Mouse (Mus musculus) kidney, postnatal 10 days (tissue): ENCODE results near the gene Gabarapl2.

Experiments used
- DNase-seq: peaks from one replicate; pipeline ENCODE4 v3.0.0; 2021; ENCODE audit warnings: mixed read lengths

The Gabarapl2 gene

DNA sequence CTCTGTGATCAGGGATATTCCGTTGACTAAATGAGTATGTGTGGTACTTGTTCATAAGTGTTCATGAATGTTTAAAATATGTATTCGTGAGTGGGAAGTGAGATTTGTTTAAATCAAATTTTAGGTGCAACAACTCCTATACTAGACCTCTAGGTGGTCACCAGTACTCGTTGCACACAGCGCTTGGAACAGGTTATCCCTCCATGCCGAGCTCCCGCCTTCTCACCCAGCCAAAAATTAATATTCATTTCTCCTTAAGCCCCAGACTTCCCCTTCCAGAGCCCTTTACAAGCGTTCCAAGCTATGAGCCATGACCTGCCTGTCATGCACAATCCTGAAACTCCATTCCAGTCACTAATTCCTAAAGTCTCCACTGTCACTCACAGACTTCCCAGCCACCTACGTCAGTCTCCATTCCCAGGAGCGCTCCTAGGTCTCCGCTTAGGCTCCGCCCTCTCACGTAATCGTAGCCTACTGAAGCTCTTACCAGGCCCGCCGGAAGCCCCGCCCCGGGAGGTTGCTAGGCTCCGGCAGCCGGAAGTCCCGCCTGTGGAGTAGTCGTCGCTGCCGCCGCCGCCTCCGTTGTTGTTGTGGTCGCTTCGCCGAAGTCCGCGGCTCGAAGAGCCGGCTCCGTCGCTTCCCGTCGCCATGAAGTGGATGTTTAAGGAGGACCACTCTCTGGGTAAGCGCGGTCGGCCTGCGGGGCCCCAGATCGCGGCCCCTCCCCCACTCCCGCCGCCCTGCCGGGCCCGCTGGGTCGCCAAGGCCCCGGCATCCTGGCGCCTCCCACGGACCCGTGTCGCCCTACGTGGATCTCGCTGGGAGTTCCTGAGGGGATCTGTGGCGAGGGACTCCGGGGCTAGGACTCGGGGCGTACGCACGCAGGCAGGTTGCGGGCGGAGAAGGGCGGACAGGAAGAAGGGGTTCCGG, at the start of gene Gabarapl2:
Gene Gabarapl2, plus strand, starts transcription at position 533 of the 930 bp plus-strand sequence.
- DNase-seq = peak; percentile 99

- DNase-seq = no peak
Observed at GRCm38 (mm10) chr8:111890911-111891303, 49.6 kb upstream of the Gabarapl2 start.

DNA sequence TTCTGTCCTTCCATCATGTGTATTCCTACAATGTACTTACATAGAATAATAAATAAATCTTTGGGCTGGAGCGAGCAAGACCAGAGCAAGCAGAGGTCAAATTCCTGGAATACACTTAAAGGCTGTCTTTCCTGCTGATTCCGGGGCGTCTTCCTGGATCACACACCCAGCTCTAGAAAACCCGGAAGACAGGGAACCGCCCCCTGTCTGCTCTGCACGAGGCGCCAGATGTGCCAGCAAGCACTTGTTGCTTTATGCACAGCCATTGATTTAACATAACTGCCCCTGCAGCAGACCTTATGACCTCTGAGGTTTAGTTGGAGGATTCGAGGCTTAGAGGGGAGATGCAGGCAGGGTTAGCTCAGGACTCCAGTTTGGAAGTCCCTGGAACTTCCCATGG, 48.5 kb upstream of the Gabarapl2 start:
- DNase-seq = no peak

DNA sequence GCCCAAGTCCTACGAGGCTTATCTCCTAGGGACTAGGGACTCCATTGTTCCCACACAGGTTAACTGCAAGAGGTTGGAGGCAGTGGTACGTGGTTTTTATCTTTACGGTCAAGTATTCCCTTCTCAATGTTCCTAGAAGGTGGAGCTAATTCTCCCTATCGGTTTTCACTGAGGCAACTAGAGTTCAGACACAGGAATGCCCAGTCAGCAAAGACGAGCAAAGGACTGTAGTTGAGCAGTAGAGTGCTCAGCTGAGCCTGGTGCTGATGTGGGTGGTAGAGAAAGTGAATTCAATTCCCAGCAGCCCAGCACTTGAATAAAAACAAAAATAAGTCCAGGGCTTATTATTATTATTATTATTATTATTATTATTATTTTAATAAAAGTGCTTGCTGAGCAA, 47.9 kb upstream of the Gabarapl2 start:
- DNase-seq = no peak

- DNase-seq = no peak
Observed at GRCm38 (mm10) chr8:111894955-111895354, 45.5 kb upstream of the Gabarapl2 start.

- DNase-seq = no peak
Observed at GRCm38 (mm10) chr8:111898586-111898985, 41.9 kb upstream of the Gabarapl2 start.

DNA sequence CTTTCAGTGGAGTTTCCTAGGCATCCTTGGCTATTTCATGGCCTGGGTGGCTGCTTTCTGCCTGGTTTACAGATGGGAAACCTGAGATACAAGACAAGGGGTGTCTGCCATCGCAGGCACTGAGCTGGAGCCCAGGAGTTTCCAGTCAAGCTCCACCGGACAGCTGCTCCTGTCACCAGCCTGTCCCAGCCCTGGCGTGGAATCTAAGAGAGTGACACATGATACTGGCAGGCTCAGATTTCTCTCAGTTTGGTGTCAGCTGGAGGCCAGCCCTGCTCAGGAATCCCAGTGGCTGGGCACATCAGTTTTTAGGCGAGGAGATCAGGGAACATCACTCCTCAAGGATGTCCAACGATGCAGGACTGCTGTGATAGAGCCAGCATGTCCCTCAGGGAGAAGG, 38.4 kb upstream of the Gabarapl2 start:
- no peak for DNase-seq

GRCm38 (mm10) chr8:111905500-111906121, 34.9 kb upstream of the Gabarapl2 start:
- DNase-seq = no peak

GRCm38 (mm10) chr8:111909621-111910450, 30.7 kb upstream of the Gabarapl2 start, which contains the start of gene Chst5:
Gene Chst5, minus strand, starts transcription at chr8:111910447.
- DNase-seq = no peak

DNA sequence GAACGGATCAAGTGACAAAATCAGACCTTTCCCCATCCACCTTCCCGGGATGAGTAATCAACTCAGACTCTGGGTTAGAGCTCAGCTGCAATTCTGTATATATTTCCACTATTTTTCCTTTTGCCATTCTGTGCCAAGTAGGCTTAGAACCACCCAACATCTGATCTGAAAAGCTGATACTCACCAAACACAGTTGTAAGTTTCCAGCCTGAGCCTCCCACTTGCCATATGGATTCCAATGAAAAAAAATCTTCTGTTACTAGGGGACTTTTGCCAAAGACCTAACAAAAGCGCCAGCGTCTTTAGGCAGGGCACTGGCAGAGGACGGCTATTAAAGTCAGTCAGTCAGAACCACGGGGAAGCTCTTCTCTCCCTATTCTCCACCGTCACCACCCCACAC, 28.9 kb upstream of the Gabarapl2 start:
- DNase-seq = no peak

DNA sequence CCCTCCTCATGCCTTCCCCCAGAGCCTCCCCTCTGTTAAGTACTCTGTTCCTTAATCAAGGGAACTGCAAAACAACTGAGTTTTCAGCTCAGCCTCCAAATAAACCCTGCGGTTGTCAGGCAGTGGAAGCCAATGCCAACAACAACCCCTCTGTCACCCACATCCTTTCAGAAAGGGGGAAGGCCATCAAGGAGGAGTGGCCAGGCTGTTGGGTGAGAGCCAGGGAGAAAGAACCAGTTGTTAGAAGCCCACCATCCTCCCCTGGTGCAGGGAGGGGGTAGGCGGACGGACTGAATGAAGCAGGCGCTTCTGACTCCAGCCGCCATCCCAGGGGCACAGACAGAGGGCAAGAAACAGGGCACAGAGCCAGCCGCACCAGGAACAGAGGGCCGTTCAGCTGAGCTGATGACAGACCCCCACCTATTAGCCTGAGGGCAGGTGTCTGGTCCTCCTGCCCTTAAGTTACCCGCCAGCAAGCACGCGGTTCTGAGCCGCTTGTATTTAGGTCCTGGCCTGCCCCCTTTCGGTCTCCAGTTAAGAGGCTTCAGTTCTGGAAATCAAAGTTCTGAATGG, 27.6 kb upstream of the Gabarapl2 start:
- DNase-seq = no peak

DNA sequence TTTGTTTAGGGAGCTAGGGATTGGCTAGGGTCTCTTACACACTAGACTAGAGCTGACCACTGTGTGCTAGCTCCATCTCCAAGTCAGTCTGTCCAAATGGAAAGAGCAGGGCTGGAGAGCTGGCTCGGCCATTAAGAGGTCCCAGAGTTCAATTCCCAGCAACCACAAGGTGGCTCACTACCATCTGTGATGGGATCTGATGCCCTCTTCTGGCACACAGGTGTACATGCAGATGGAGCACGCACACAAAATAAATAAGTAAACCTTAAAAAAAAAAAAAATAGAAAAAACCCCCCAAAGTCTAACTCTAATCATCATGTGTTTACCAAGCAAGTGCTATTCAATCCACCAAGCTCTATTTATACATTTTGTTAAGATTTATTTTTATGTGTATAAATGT, 20.8 kb upstream of the Gabarapl2 start:
- DNase-seq = no peak

- DNase-seq = no peak
Observed at GRCm38 (mm10) chr8:111920971-111921370, 19.5 kb upstream of the Gabarapl2 start.

- DNase-seq = peak; percentile 68
Observed at GRCm38 (mm10) chr8:111923383-111923804, 17.1 kb upstream of the Gabarapl2 start.

GRCm38 (mm10) chr8:111924976-111925375, 15.5 kb upstream of the Gabarapl2 start:
- no peak for DNase-seq

- no peak for DNase-seq
Observed at GRCm38 (mm10) chr8:111929648-111930344, 10.7 kb upstream of the Gabarapl2 start.

- no peak for DNase-seq
Observed at GRCm38 (mm10) chr8:111931721-111932120, 8.8 kb upstream of the Gabarapl2 start.

GRCm38 (mm10) chr8:111932580-111933336, 7.7 kb upstream of the Gabarapl2 start:
- DNase-seq = peak; percentile 84

DNA sequence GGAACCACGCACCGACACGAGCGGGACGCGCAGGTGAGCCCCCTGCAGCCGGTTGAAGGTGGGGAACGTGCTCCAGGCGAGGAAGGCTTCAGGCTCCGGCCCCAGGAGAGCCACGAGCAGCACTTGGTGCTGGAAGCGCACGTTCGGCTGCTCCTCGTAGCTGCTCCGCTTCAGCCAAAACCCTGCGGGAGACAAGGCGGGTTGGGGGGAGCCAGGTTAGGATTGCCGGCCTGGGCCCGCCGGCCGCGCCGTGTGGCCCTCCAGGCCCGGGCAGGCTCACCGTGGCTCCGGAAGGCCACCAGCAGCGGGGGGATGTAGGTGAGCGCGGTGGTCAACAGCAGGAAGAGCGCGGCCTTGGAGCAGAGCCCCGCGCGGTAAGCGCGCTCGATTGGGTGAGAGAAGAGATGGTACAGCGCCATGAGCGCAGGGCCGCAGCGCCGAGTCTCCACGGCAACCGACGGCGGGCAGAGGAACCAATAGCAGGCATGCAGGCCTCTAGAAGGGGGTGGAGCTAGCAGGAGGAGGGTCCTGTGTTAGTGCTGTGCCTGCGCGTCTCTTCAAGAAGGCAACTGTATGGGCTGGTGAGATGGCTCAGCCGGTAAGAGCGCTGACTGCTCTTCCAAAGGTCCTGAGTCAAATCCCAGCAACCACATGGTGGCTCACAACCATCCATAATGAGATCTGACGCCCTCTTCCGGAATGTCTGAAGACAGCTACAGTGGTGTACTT, 7.0 kb upstream of the Gabarapl2 start, which contains the start of gene Tmem231:
Gene Tmem231, minus strand, starts transcription at position 534 of the 729 bp plus-strand sequence.
- DNase-seq = peak; percentile 93

- DNase-seq = no peak
Observed at GRCm38 (mm10) chr8:111934201-111934600, 6.3 kb upstream of the Gabarapl2 start.
